Mouse (Mus musculus) monocyte, adult 5-6 weeks (primary cell): Measurements from ENCODE around the gene Arhgap8. TPM values are rescaled to one million over a fixed set of nuclear protein-coding genes. Genes with fewer than 3 reads are reported as not detected.
"Not testable (repeated sequence)": the region's sequence is repeated elsewhere in the genome, so short reads cannot be mapped to it uniquely, and the experiment has no call there.

Source experiments
- ATAC-seq: fragments of 153-309, 156-312 bp; replicated peaks from 2 replicates; pipeline ENCODE4 v1.8.0; 2017; ENCODE audit warnings: mild to moderate bottlenecking; ENCODE audit not compliant: low TSS enrichment, insufficient number of reproducible peaks, severe bottlenecking, poor library complexity, low FRiP score
- total RNA-seq: library from RNA; stranded (forward); fragments of 200-1000, 200-491, 200-594 nt; gene quantifications from 3 replicates; pipeline ENCODE4 v1.2.3, GENCODE M21; 2017

Arhgap8 gene
- total RNA-seq, 1 experiment from 2014 or later, result not detected

GRCm38 (mm10) chr15:84723656-84724055 is 3.8 kb downstream of the Arhgap8 start:
- not testable (repeated sequence) for ATAC-seq

DNA sequence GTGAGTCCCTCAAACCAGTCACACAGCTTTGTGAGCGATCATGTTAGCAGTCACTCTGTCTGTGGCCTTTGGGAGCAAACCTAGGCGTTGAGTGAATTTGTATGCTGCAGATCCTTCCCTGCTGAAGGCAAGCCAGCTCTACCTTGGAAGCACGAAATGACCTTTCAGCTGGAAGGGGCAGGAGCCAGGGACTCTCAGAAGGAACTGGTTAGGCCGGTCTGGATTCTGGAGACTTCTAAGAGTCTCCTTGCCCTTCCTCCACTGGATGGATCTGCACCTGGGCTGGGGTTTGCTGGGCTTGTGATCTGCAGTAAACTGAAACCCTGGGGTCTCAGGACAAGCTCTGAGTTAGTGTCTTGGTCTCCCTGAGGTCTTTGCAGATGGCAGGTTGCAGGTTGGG is 4.3 kb downstream of the Arhgap8 start:
- ATAC-seq, result no peak

DNA sequence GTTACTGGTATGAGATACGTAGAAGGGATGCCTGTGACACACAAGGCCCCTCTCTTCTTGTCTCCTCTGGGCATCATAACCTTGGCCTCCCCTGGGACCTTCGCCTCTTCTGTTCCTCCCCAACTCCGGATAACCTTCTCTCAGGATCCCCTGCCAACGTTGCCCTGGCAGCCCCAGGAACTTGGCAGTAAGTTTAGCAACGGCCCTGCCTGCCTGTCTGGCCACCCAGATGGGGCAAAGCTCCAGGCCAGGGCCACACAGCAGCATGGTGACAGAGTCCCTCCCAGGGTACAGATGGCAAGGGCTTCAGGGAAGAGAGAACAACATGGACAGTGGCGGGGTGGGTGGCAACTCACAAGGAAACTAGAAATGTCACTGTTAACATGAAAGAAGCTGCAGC is 9.8 kb downstream of the Arhgap8 start:
- no peak for ATAC-seq

DNA sequence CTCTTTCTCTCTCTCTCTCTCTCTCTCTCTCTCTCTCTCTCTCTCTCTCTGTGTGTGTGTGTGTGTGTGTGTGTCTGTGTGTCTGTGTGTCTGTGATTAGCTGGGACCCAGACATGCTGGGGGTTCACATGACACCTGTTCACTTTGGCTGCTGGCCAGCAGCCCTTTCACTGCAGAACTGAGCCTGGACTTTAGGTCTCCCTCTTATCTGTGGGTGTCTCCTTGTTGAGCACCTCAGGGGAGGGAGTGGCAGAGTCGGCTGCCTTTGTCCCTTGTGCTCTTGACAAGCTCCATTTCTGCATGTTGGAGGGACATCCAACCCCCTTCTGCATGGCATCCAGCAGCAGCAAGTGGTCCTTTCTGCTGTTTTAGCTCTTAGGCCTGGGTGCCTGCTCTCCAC is 11.0 kb downstream of the Arhgap8 start:
- no peak for ATAC-seq

GRCm38 (mm10) chr15:84731676-84732424 is 12.0 kb downstream of the Arhgap8 start:
- ATAC-seq, result no peak

GRCm38 (mm10) chr15:84732425-84732749 is 12.5 kb downstream of the Arhgap8 start:
- ATAC-seq, result no peak

GRCm38 (mm10) chr15:84736346-84736993 is 16.6 kb downstream of the Arhgap8 start:
- ATAC-seq, result no peak

- ATAC-seq, result no peak
Observed at GRCm38 (mm10) chr15:84736994-84737346, 17.1 kb downstream of the Arhgap8 start.

DNA sequence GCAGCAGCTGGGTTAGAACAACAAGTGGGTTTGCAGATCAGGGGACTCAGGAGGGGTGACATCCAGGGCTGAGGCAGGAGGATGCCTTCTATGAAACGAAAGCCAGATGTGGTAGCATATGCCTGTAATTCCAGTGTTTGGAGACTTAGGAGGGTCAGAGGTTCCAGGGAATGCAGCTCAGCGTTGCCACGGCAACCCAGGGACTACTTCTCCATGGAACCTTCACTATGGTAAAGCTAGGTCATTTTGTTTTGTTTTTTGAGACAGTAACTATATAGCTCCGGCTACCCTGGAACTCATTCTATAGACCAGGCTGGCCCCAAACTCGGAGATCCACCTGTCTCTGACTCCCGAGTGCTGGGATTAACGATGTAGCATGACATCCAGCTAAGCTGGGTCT is 18.4 kb downstream of the Arhgap8 start:
- no peak for ATAC-seq

DNA sequence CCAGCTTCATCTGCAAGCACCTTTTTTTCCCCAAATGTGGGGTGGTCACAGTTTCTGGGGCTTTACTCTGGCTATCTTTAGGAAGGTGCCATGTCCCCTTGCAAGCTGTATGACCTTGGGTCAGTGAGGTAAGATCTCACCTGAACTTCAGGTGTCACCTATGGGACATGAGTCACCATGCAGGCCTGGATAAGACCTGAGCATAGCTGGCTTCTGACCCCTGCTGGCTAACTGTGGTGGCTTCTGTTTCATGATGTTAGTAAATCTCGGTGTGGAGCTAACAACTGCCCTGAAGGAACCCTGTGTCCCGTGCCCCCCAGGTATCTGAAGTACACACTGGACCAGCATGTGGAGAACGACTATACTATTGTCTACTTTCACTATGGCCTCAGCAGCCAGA is 21.7 kb downstream of the Arhgap8 start:
- no peak for ATAC-seq

GRCm38 (mm10) chr15:84743347-84743746 is 23.5 kb downstream of the Arhgap8 start:
- ATAC-seq, result no peak

DNA sequence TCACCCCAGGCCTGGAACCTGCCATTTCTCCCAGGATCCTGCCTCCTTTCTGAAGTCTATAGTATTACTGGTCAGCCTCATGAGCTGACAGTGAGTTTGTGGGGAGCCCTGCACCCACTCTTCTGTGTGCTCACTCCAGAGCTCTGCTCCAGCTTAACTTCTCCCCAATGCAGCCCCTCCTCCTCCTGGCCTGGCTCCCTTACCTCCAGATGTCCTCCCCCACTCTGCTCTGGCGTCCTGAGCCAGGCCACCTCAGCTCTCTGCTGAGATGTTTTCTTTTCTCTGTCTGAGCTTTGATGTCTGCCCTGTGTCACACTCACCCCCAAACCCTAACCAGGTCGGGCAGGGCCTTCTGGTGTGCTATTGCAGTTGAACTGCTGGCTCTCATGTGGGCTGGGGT is 24.5 kb downstream of the Arhgap8 start:
- ATAC-seq, result no peak

DNA sequence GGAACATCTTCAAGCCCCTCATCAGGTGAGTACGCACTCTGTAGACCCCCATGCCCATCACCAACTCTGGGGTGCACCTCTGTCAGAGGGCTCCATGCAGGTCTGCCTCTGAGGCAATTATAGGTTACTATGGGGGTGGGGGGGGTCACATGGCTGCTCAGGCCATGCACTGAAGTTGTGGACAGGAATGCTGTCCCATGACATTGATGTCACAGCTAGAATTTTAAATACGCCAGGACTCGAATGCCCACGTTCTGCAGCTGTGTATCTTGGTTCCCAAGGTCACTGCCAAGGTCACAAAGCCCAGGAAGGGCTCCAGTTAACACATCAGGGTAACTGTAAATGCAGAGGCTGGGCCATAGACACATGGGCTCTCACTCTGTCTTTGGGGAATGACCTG is 26.0 kb downstream of the Arhgap8 start:
- ATAC-seq, result no peak

GRCm38 (mm10) chr15:84754987-84755386 is 35.1 kb downstream of the Arhgap8 start:
- peak; percentile 71; the same call in 1 of the 2 replicates for ATAC-seq

- no peak for ATAC-seq
Observed at GRCm38 (mm10) chr15:84756426-84756825, 36.6 kb downstream of the Arhgap8 start.

- no peak for ATAC-seq
Observed at GRCm38 (mm10) chr15:84758493-84758892, 38.6 kb downstream of the Arhgap8 start.

GRCm38 (mm10) chr15:84762712-84763422 is 43.0 kb downstream of the Arhgap8 start:
- ATAC-seq, result no peak

GRCm38 (mm10) chr15:84763423-84763812 is 43.6 kb downstream of the Arhgap8 start:
- no peak for ATAC-seq

DNA sequence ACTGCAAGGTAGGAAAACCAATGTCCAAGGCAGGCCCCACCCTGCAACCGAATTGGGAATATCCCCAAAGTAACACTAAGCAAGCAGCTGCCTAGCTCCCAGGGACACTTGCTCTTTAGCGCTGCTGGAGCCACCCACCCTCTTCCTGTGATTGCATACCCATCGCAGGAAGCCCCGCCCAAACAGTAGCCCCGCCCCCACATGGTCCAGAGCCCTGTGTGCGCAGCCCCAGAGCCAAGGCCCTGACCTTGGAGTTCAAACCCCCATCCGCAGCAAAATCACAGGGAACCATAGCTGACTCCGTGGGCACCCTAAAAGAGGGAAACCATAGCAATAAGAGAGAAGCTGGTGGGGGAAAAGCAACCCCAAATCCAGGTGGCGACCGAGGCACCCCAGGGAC is 46.8 kb downstream of the Arhgap8 start:
- no peak for ATAC-seq

- not testable (repeated sequence) for ATAC-seq
Observed at GRCm38 (mm10) chr15:84768531-84768930, 48.7 kb downstream of the Arhgap8 start.
